Mouse (Mus musculus) heart, postnatal 0 days (tissue): ENCODE measurements at regions not wholly inside any gene's neighbourhood (a gene's known extent, or its start where the extent isn't known, plus 50 kb on each side); places are given as distances from the start of the nearest gene placed in this dataset.

Source experiments
- ATAC-seq: fragments of 200-750 bp; cut with Nextera tagmentation; 2 replicates; pipeline ENCODE4 v1.8.0; 2017; ENCODE audit warnings: low read depth, moderate number of reproducible peaks, moderate library complexity; ENCODE audit not compliant: insufficient read depth
- DNase-seq: peaks from one replicate; pipeline ENCODE4 v3.0.0-alpha.2; 2016; ENCODE audit warnings: low spot score
- H3K27ac ChIP-seq: fragments of 300-500 bp; sonication (generic); 2 replicates; pipeline ENCODE4 v1.5.1; 2014; ENCODE audit warnings: low read depth, mild to moderate bottlenecking
- H3K27me3 ChIP-seq: fragments of 300-500 bp; sonication (generic); 2 replicates; pipeline ENCODE4 v1.6.1; 2014; ENCODE audit warnings: low read length, mixed read lengths; ENCODE audit not compliant: control insufficient read depth, insufficient read depth
- H3K36me3 ChIP-seq: fragments of 300-500 bp; sonication (generic); replicated peaks from 2 replicates; pipeline ENCODE4 v1.6.1; 2014; ENCODE audit warnings: low read length, mixed read lengths; ENCODE audit not compliant: control insufficient read depth, insufficient read depth
- H3K4me1 ChIP-seq: fragments of 300-500 bp; sonication (generic); 2 replicates; pipeline ENCODE4 v1.6.1; 2014; ENCODE audit warnings: antibody characterized with exemption; ENCODE audit not compliant: control insufficient read depth, insufficient read depth
- H3K4me2 ChIP-seq: fragments of 300-500 bp; sonication (generic); 2 replicates; pipeline ENCODE4 v1.6.1; 2014; ENCODE audit warnings: low read depth, mild to moderate bottlenecking, low read length, moderate library complexity
- H3K4me3 ChIP-seq: fragments of 300-500 bp; sonication (generic); 2 replicates; pipeline ENCODE4 v1.5.1; 2014; ENCODE audit warnings: low read depth, low read length
- H3K9ac ChIP-seq: fragments of 300-500 bp; sonication (generic); replicated peaks from 2 replicates; pipeline ENCODE4 v1.6.1; 2014; ENCODE audit warnings: low read depth, low read length, mixed read lengths
- H3K9me3 ChIP-seq: fragments of 300-500 bp; sonication (generic); replicated peaks from 2 replicates; pipeline ENCODE4 v1.6.1; 2016; ENCODE audit warnings: low read length; ENCODE audit not compliant: control insufficient read depth
- CTCF ChIP-seq: IDR thresholded peaks from 2 replicates; pipeline ENCODE4 v1.5.1; 2016; ENCODE audit warnings: antibody characterized with exemption, control low read depth, low read depth
- EP300 ChIP-seq: IDR thresholded peaks from 2 replicates; pipeline ENCODE4 v1.6.1; 2016; ENCODE audit warnings: antibody characterized with exemption, low read depth
- WGBS: fragments of 180-500 bp; shearing (Covaris S2); extraction: QIAGEN DNeasy Blood & Tissue Kit; methylation state at CpG from one replicate; pipeline ENCODE4 v1.1.7; 2014; 5-methylcytosine and 5-hydroxymethylcytosine counted together

GRCm38 (mm10) chr12:49915691-49916090 is 530.7 kb downstream of the Gm43517 start:
- DNase-seq, result no peak
- ATAC-seq, result no peak
- H3K27me3 ChIP-seq, result no peaks in the 10 kb centered on the region
- no peak overlapping the region for H3K4me3 ChIP-seq
- H3K4me1 ChIP-seq, result no peaks in the 10 kb centered on the region
- H3K9me3 ChIP-seq, result no peaks in the 10 kb centered on the region
- no peak overlapping the region for H3K27ac ChIP-seq
- no peaks in the 10 kb centered on the region for H3K36me3 ChIP-seq
- 71% methylated on average over 3 of the region's 3 CpGs for WGBS
- H3K9ac ChIP-seq, result no peak overlapping the region
- no peak for TF ChIP-seq CTCF
- no peak for TF ChIP-seq EP300
- H3K4me2 ChIP-seq, result no peak overlapping the region

DNA sequence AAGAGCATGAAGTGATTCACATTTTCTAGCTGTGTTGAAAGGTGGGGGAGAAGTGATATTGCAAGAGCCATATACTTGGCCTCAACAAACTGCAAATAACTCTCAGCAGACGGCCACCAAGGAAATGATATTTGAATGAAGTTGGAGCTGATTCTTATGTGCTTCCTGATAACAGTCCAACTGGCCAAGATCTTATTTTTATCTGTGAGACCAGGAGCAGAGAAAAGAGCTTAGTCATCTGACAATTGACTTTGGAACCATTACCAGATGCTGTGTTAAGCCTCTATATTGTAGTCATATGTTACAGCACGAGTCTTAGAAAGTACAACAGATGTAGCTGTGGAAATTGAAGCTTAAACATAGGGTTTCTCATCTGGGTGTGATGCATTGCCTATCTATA is 536.6 kb downstream of the Gm43517 start:
- Histone ChIP-seq H3K4me1 (no peaks in the 10 kb centered on the region), H3K4me2 (no peak overlapping the region), H3K9me3 (no peaks in the 10 kb centered on the region), H3K27me3 (no peaks in the 10 kb centered on the region), H3K9ac (no peak overlapping the region), H3K36me3 (no peaks in the 10 kb centered on the region), H3K4me3 (no peak overlapping the region), H3K27ac (no peak overlapping the region)
- no peak for DNase-seq
- WGBS, result 36% methylated on average over 2 of the region's 2 CpGs
- TF ChIP-seq CTCF (no peak), EP300 (no peak)
- no peak for ATAC-seq

- ATAC-seq, result no peak
- H3K9me3 ChIP-seq, result no peaks in the 10 kb centered on the region
- H3K27me3 ChIP-seq, result no peaks in the 10 kb centered on the region
- TF ChIP-seq CTCF (no peak), EP300 (no peak)
- no peak overlapping the region for H3K4me3 ChIP-seq
- H3K27ac ChIP-seq, result no peak overlapping the region
- H3K4me2 ChIP-seq, result no peak overlapping the region
- WGBS, result 44% methylated on average over 2 of the region's 2 CpGs
- no peaks in the 10 kb centered on the region for H3K36me3 ChIP-seq
- no peak for DNase-seq
- no peak overlapping the region for H3K9ac ChIP-seq
- H3K4me1 ChIP-seq, result no peaks in the 10 kb centered on the region
Measured at GRCm38 (mm10) chr12:49940818-49941217, 555.8 kb downstream of the Gm43517 start.

DNA sequence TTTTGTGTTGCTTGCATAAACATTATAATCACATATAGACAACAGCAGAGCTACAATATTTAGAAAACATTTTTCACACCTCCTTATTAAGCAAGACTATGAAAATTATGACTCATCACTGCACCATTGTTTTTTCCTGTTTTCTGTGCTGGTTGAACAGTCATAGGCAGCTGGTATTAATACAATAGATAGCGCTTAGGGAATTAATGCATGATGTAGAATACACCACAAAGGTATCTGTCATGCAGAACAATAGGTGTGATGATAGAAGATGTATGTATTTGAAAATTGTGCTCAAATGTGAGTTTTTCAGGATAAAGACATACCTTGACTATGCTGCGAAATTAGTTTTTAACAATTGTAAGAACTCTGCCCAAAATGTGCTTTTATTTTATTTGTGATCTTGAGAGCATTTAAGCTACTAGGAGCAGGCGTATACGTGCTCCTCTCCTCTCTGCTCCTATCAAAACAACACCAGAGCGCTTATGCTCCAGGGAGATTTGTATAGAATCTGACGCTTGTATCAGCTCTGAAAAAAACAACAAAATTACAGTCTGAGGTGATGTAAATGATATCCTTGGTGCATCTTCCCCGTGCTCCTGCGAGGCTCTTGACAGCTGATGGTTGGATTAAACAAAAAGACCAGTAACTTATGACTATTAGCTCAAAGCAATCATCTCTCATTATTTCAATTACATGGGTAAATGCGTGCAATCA is 560.1 kb downstream of the Gm43517 start:
- Histone ChIP-seq H3K9me3 (no peaks in the 10 kb centered on the region), H3K4me2 (no peak overlapping the region), H3K4me3 (no peak overlapping the region), H3K27ac (no peak overlapping the region), H3K4me1 (no peaks in the 10 kb centered on the region), H3K9ac (no peak overlapping the region), H3K27me3 (no peaks in the 10 kb centered on the region), H3K36me3 (no peaks in the 10 kb centered on the region)
- ATAC-seq, result no peak
- TF ChIP-seq CTCF, result no peak
- DNase-seq, result no peak
- WGBS, result 76% methylated on average over 9 of the region's 9 CpGs

DNA sequence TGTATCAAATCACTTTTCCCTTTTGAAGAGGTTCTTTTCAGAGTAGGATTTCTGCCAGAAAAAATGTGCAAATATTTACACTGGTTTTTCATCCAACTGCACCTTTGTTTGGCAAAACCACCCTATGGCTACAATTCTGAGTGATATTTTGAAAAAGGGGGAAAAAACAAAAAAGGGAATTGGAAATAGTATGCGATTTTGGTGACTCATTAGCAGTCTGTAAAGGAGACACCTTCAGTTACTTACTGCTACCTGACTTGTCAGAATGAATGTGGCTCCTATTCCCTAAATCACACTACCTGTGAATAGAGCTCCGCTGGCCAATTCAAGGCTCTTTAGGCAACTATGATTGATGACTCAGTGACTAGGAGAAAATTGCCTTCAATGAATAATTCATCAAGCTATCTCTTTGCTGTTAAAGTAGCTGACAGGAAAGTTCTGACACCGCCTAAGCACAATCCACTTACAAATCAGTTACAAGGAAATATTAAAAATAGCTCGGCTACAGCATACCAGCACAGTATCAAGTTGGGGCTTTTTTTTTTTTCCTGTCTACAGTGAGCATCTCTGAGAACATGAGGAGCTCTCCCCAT is 560.8 kb downstream of the Gm43517 start:
- H3K27me3 ChIP-seq, result no peaks in the 10 kb centered on the region
- no peak for TF ChIP-seq CTCF
- no peak for TF ChIP-seq EP300
- no peak overlapping the region for H3K4me3 ChIP-seq
- 41% methylated on average over 4 of the region's 4 CpGs for WGBS
- H3K9ac ChIP-seq, result no peak overlapping the region
- no peak for DNase-seq
- no peak for ATAC-seq
- no peaks in the 10 kb centered on the region for H3K36me3 ChIP-seq
- no peak overlapping the region for H3K4me2 ChIP-seq
- no peaks in the 10 kb centered on the region for H3K4me1 ChIP-seq
- H3K9me3 ChIP-seq, result no peaks in the 10 kb centered on the region
- H3K27ac ChIP-seq, result no peak overlapping the region

GRCm38 (mm10) chr12:49946752-49947260 is 561.8 kb downstream of the Gm43517 start:
- no peak for TF ChIP-seq EP300
- no peak for TF ChIP-seq CTCF

More at GRCm38 (mm10) chr12:49946752-49947260, 561.8 kb downstream of the Gm43517 start:
- DNase-seq (no peak), ATAC-seq (no peak)
- Histone ChIP-seq H3K4me2 (no peak overlapping the region), H3K4me1 (no peaks in the 10 kb centered on the region), H3K9me3 (no peaks in the 10 kb centered on the region), H3K9ac (no peak overlapping the region), H3K27me3 (no peaks in the 10 kb centered on the region), H3K36me3 (no peaks in the 10 kb centered on the region), H3K4me3 (no peak overlapping the region), H3K27ac (no peak overlapping the region)
- WGBS, result 72% methylated on average over 5 of the region's 5 CpGs
